Mouse (Mus musculus): ENCODE data around the gene Ptprm. TPM values are rescaled to one million over a fixed set of nuclear protein-coding genes. Genes with fewer than 3 reads are reported as not detected.
A peak's percentile ranks its signal among the peaks of the same experiment; 100 is the strongest.

Gene Ptprm
- polyA plus RNA-seq, 1 experiment from 2014 or later, result 35.9 TPM

- ATAC-seq, result no peak
- no peak for DNase-seq (ENCODE audit: low spot score)
- H3K4me3 ChIP-seq (ENCODE audit: low read depth, low read length), result no peak overlapping the region
Observed at GRCm38 (mm10) chr17:66822347-66822746, 531.9 kb downstream of the Ptprm start.

GRCm38 (mm10) chr17:66817380-66817779 lies 536.9 kb downstream of the Ptprm start:
- Histone ChIP-seq H3K27ac (ENCODE audit: low read length) (no peak overlapping the region), H3K9ac (replicated peaks; ENCODE audit: low read depth) (no peak overlapping the region), H3K4me2 (replicated peaks; ENCODE audit: low read depth, low read length) (no peak overlapping the region), H3K9me3 (ENCODE audit: low read length) (no peaks in the 10 kb centered on the region), H3K27me3 (replicated peaks; ENCODE audit: insufficient read depth, low read length) (no peaks in the 10 kb centered on the region), H3K4me1 (ENCODE audit: insufficient read depth, low read depth, low read length) (no peaks in the 10 kb centered on the region), H3K4me3 (ENCODE audit: low read depth, low read length) (no peak overlapping the region), H3K36me3 (ENCODE audit: insufficient read depth, low read length) (peaks cover 9% of the 10 kb centered on the region)
- ATAC-seq, result no peak
- WGBS, result 64% methylated on average over 4 of the region's 4 CpGs
- TF ChIP-seq CTCF (IDR thresholded peaks at IDR 0.05) (no peak), EP300 (IDR thresholded peaks at IDR 0.05) (no peak)
- DNase-seq (ENCODE audit: low spot score), result no peak

More at GRCm38 (mm10) chr17:66822347-66822746, 531.9 kb downstream of the Ptprm start:
- no peaks in the 10 kb centered on the region for H3K27me3 ChIP-seq (replicated peaks; ENCODE audit: insufficient read depth, low read length)
- no peak overlapping the region for H3K9ac ChIP-seq (replicated peaks; ENCODE audit: low read depth)
- H3K36me3 ChIP-seq (ENCODE audit: insufficient read depth, low read length), result no peaks in the 10 kb centered on the region; the same call in 1 of the 2 replicates
- no peak for TF ChIP-seq EP300 (IDR thresholded peaks at IDR 0.05)
- no peak for TF ChIP-seq CTCF (IDR thresholded peaks at IDR 0.05)
- H3K9me3 ChIP-seq (ENCODE audit: low read length), result no peaks in the 10 kb centered on the region
- WGBS, result 75% methylated on average over 2 of the region's 2 CpGs
- no peak overlapping the region for H3K4me2 ChIP-seq (replicated peaks; ENCODE audit: low read depth, low read length)
- H3K27ac ChIP-seq (ENCODE audit: low read length), result no peak overlapping the region
- no peaks in the 10 kb centered on the region for H3K4me1 ChIP-seq (ENCODE audit: insufficient read depth, low read depth, low read length)

GRCm38 (mm10) chr17:66815921-66816320 lies 538.3 kb downstream of the Ptprm start:
- Histone ChIP-seq H3K4me3 (ENCODE audit: low read depth, low read length) (no peak overlapping the region), H3K9ac (replicated peaks; ENCODE audit: low read depth) (no peak overlapping the region), H3K9me3 (ENCODE audit: low read length) (no peaks in the 10 kb centered on the region), H3K36me3 (ENCODE audit: insufficient read depth, low read length) (peaks cover 9% of the 10 kb centered on the region), H3K27me3 (replicated peaks; ENCODE audit: insufficient read depth, low read length) (no peaks in the 10 kb centered on the region), H3K4me1 (ENCODE audit: insufficient read depth, low read depth, low read length) (no peaks in the 10 kb centered on the region), H3K27ac (ENCODE audit: low read length) (no peak overlapping the region), H3K4me2 (replicated peaks; ENCODE audit: low read depth, low read length) (no peak overlapping the region)
- TF ChIP-seq CTCF (IDR thresholded peaks at IDR 0.05) (no peak), EP300 (IDR thresholded peaks at IDR 0.05) (no peak)
- 52% methylated on average over 2 of the region's 2 CpGs for WGBS
- DNase-seq (ENCODE audit: low spot score) (no peak), ATAC-seq (no peak)

- H3K36me3 ChIP-seq (ENCODE audit: insufficient read depth, low read length), result peaks cover 9% of the 10 kb centered on the region
- H3K9me3 ChIP-seq (ENCODE audit: low read length), result no peaks in the 10 kb centered on the region
- ATAC-seq (no peak), DNase-seq (ENCODE audit: low spot score) (no peak)
- no peak overlapping the region for H3K4me2 ChIP-seq (replicated peaks; ENCODE audit: low read depth, low read length)
- no peak overlapping the region for H3K9ac ChIP-seq (replicated peaks; ENCODE audit: low read depth)
- no peak overlapping the region for H3K4me3 ChIP-seq (ENCODE audit: low read depth, low read length)
- H3K4me1 ChIP-seq (ENCODE audit: insufficient read depth, low read depth, low read length), result no peaks in the 10 kb centered on the region
- TF ChIP-seq EP300 (IDR thresholded peaks at IDR 0.05) (no peak), CTCF (IDR thresholded peaks at IDR 0.05) (no peak)
- H3K27ac ChIP-seq (ENCODE audit: low read length), result no peak overlapping the region
- WGBS, result 75% methylated on average over 6 of the region's 6 CpGs
- no peaks in the 10 kb centered on the region for H3K27me3 ChIP-seq (replicated peaks; ENCODE audit: insufficient read depth, low read length)
Observed at GRCm38 (mm10) chr17:66813786-66814185, 540.5 kb downstream of the Ptprm start.

- H3K4me1 ChIP-seq (ENCODE audit: insufficient read depth, low read depth, low read length), result no peaks in the 10 kb centered on the region
- ATAC-seq, result no peak
- H3K4me2 ChIP-seq (replicated peaks; ENCODE audit: low read depth, low read length), result no peak overlapping the region
- H3K27ac ChIP-seq (ENCODE audit: low read length), result no peak overlapping the region
- no peak overlapping the region for H3K4me3 ChIP-seq (ENCODE audit: low read depth, low read length)
- no peak overlapping the region for H3K9ac ChIP-seq (replicated peaks; ENCODE audit: low read depth)
- no peaks in the 10 kb centered on the region for H3K9me3 ChIP-seq (ENCODE audit: low read length)
- 84% methylated on average over 10 of the region's 10 CpGs for WGBS
- TF ChIP-seq CTCF (IDR thresholded peaks at IDR 0.05) (no peak), EP300 (IDR thresholded peaks at IDR 0.05) (no peak)
- peaks cover 9% of the 10 kb centered on the region for H3K36me3 ChIP-seq (ENCODE audit: insufficient read depth, low read length)
- no peaks in the 10 kb centered on the region for H3K27me3 ChIP-seq (replicated peaks; ENCODE audit: insufficient read depth, low read length)
- no peak for DNase-seq (ENCODE audit: low spot score)
Observed at GRCm38 (mm10) chr17:66813346-66813745, 540.9 kb downstream of the Ptprm start.

- no peak for TF ChIP-seq EP300 (IDR thresholded peaks at IDR 0.05)
- TF ChIP-seq CTCF (IDR thresholded peaks at IDR 0.05), result no peak
- WGBS, result 65% methylated on average over 5 of the region's 5 CpGs
- no peak for ATAC-seq
Observed at GRCm38 (mm10) chr17:66809786-66810185, 544.5 kb downstream of the Ptprm start.

GRCm38 (mm10) chr17:66808186-66808585 lies 546.1 kb downstream of the Ptprm start:
- TF ChIP-seq CTCF (IDR thresholded peaks at IDR 0.05) (no peak), EP300 (IDR thresholded peaks at IDR 0.05) (no peak)

More at GRCm38 (mm10) chr17:66809786-66810185, 544.5 kb downstream of the Ptprm start:
- Histone ChIP-seq H3K27ac (ENCODE audit: low read length) (no peak overlapping the region), H3K9me3 (ENCODE audit: low read length) (no peaks in the 10 kb centered on the region), H3K36me3 (ENCODE audit: insufficient read depth, low read length) (0 out of 2 replicates have a peak, but pooled peaks cover 4% of the 10 kb centered on the region), H3K4me1 (ENCODE audit: insufficient read depth, low read depth, low read length) (no peaks in the 10 kb centered on the region), H3K4me2 (replicated peaks; ENCODE audit: low read depth, low read length) (no peak overlapping the region), H3K27me3 (replicated peaks; ENCODE audit: insufficient read depth, low read length) (no peaks in the 10 kb centered on the region), H3K9ac (replicated peaks; ENCODE audit: low read depth) (no peak overlapping the region), H3K4me3 (ENCODE audit: low read depth, low read length) (no peak overlapping the region)
- DNase-seq (ENCODE audit: low spot score), result peak; percentile 13

More at GRCm38 (mm10) chr17:66808186-66808585, 546.1 kb downstream of the Ptprm start:
- 62% methylated on average over 8 of the region's 8 CpGs for WGBS
- H3K4me2 ChIP-seq (replicated peaks; ENCODE audit: low read depth, low read length), result no peak overlapping the region
- 0 out of 2 replicates have a peak, but pooled peaks cover 4% of the 10 kb centered on the region for H3K36me3 ChIP-seq (ENCODE audit: insufficient read depth, low read length)
- H3K4me3 ChIP-seq (ENCODE audit: low read depth, low read length), result no peak overlapping the region
- no peaks in the 10 kb centered on the region for H3K27me3 ChIP-seq (replicated peaks; ENCODE audit: insufficient read depth, low read length)
- ATAC-seq, result no peak
- no peak for DNase-seq (ENCODE audit: low spot score)
- no peaks in the 10 kb centered on the region for H3K4me1 ChIP-seq (ENCODE audit: insufficient read depth, low read depth, low read length)
- no peak overlapping the region for H3K9ac ChIP-seq (replicated peaks; ENCODE audit: low read depth)
- H3K27ac ChIP-seq (ENCODE audit: low read length), result no peak overlapping the region
- H3K9me3 ChIP-seq (ENCODE audit: low read length), result no peaks in the 10 kb centered on the region
